Mouse (Mus musculus) ovary, postnatal 10 days (tissue): Measurements from ENCODE around the gene Olfr283.
"Not testable (repeated sequence)": the region's sequence is repeated elsewhere in the genome, so short reads cannot be mapped to it uniquely, and the experiment has no call there.

Source experiments
- DNase-seq: peaks from one replicate; pipeline ENCODE4 v3.0.0; 2022; ENCODE audit warnings: low spot score

Olfr283 gene

DNA sequence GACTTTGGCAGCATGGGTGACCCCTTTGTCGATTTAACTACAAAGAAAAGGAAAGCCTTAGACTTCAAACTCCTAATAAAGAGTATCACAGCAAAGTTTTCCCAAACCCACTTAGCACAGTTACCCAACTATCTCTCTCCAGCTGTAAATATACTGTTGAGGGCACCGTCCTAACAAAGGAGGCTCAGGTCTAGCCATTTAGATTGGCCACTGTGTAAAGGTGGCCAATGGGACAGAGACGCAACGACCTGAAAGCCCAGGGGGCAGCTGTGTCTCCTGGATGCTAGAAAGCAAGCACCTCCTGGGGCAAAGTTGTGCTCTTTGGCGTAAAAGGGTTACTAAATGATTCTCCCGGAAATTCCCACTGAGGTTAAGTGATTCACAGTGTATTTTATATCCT lies at the start of gene Olfr283:
Olfr283 (minus strand) TSS at position 101 of the 400 bp plus-strand sequence.
- no peak for DNase-seq

DNA sequence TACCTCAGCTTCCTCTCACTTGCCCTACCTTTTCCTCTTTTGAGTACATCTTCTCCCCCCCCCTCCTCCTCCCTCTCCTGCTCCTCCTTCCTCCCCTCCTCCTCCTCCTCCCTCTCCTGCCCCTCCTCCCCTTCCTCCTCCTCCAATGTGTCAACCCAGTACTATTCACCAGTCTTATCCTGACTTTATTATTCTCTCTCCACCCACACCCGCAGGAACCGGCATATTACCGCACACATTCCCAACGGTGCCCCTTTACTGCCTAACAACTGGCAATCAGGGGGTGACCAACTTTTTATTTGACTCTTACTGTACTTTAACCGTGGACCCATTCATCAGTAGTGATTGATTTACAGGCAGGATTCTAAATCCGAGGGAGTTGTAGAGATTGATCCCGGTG lies 44.4 kb upstream of the Olfr283 start:
- DNase-seq, result no peak

DNA sequence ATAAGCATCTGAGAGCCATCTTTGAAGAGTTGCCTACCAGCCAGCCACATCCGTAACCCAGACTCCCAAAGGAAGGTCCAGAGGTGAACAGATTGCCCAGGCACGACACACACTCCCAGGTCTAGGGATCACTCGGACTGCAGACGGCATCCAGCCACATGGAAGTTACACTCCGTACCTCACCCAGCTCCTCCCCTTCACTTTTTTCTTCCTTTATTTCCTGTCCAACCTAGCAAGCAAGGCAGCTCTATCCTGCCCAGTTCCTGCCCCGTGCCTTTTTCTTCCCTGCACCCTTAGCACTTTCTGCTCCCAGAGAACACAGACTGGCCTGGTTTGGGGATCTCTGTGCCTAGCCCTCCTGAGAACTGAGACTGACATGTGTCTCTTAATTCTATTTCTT lies 44.0 kb upstream of the Olfr283 start:
- no peak for DNase-seq

DNA sequence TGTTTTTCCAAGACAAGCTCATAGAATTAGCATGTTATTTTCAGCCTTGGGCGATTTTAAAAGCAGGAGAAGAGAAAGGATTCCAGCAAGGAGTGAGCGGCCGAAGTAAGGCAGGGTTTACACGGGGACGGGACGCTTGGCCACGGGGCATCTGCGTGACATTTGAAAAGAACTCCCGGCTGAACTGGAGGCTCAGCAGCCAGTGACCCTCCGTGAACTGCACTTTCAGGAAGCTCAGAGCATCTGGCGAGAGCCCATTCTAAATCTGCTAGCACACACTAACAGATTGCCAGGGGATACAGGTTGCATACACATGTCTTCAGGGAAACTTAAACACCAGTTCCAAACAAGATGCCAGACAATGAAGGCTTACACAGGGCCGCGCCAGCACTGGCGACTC lies 43.6 kb upstream of the Olfr283 start:
- DNase-seq, result no peak

DNA sequence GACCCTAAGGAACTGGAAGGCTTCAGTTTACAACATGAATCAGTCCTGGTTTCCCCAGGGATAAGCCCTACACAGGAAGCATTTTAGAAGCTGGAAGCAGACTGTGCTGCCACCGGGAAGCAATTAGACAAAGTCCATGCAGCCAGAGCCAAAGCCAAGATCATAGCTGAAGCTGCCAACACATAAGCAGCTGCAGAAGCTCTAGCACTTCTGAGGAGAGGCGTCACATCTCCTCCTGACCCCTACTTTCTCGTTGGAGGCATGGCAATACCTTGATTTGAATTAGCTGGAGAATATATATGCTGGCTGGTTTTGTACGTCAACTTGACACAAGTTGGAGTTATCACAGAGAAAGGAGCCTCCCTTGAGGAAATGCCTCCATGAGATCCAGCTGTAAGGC lies 40.2 kb upstream of the Olfr283 start:
- no peak for DNase-seq

DNA sequence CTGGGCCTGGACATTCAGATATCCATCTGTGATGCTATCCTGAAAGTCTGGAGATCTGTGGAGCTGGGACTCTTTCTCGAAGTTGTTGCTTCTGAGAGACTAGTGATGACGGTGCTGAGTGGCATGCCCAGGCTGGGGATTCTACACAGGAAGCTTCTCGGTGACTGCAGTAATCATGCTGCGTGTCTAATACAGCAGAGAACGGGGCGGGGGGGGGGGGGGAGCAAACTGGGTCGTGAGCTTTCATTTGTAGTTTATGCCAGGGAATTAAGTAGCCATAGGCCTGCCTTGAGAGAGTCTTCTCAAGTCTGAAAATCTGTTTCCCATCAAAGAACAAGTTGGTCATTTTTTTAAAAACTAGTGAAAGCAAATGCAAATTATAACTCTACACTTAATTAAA lies 37.4 kb upstream of the Olfr283 start:
- DNase-seq, result no peak

DNA sequence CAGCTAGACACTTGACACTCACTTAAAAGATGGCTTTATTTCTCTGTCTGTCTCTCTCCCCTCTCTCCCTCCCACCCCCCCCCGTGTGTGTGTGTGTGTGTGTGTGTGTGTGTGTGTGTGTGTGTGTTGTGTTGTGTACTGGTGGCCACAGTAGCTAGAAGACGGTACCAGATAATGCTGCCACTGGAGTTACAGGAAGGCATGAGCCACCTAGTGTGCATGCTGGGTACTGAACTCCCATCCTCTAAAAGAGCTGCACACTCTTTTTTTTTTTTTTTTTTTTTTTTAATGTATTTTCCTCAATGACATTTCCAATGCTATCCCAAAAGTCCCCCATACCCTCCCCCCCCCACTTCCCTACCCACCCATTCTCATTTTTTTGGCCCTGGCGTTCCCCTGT lies 36.5 kb upstream of the Olfr283 start:
- DNase-seq, result not testable (repeated sequence)

DNA sequence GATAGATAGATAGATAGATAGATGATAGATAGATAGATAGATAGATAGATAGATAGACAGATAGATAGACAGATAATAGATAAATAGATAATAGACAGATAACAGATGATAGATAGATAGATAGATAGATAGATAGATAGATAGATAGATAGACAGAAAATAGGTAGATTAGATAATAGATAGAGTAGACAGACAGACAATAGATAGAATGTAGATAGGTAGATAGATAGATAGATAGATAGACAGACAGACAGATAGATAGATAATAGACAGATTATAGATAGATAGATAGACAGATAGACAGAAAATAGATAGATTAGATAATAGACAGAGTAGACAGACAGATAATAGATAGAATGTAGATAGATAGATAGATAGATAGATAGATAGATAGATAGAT lies 36.1 kb upstream of the Olfr283 start:
- DNase-seq, result not testable (repeated sequence)

DNA sequence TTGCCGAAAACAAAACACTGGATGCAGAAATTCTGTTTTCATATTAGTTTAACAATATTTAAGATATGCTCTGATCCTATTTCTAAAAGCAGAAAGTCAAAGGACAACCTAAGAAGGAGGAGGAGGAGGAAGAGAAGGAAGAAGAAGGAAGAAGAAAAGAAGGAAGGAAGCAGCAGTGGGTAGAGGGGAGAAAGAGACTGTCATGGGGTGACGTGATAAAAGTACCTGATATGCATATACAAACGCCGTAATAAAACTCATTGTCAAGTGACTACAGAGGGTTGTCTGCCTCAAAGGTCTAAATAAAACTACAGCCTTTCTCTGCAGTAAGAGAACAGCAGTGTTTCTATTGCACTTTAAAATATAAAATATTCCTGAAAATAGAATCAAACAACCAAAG lies 35.2 kb upstream of the Olfr283 start:
- DNase-seq, result no peak

DNA sequence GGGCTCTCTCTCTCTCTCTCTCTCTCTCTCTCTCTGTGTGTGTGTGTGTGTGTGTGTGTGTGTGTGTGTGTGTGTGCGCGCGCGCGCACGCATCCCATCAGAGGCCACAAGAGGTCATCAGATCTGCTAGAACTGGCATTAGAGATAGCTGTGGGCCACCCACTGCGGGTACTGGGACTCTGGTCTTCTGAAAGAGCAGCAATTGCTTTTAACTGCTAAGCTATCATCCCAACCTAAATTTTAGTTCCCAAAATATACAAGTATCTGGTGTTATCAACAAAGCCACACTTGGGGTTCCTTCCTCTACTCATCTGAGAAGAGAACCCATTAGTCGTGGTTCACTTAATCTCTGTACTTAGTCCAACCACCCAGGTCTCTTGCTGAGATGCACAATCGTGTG lies 29.5 kb upstream of the Olfr283 start:
- no peak for DNase-seq

DNA sequence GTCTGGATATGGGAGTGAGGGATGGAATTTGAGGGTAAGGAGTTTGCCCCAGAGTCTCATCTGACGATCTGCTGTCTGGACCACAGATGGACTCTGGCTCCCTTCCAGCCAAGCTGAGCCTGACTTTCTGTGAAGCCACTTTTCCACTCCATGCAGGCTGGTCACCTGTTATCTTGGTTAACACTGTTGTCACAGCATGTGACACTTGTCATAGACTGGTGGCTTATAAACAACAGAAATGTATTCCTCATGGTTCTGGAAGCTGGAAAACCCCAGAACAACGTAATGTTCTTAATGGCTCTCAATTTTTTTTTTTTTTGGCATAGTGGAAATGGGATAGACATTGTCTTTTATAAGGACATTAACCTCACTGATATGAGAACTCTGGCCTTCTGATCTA lies 28.9 kb upstream of the Olfr283 start:
- DNase-seq, result no peak

DNA sequence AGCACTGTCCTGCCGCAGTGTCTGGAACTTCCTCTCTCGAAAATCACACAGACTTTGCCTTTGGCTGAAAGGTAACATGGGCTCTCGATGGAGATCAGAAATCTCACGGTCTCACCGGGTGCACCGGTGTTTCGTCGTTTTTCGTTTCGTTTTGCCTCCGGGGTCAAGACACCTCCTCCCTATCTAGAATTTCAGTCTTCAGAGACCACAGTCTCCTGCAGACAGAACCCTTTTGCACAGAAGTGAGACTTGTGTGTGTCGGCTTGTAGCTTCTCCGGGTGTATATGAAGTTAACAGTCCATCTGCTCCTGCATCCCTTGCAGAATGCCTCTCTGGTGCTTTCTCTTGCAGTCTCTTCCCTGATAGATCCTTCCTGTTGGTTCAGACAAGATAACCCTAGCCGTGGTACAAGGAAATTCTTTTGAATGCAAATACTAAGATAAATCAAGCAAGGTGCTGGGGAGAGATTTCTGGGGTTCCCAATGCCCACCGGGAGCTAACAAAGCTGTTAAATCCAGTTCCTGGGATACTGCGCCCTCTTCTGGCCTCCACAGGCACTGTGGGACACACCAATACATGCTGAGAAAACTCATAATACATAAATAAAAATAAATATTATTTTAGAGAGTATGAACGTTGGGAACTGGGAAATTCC lies 27.8 kb upstream of the Olfr283 start:
- no peak for DNase-seq

DNA sequence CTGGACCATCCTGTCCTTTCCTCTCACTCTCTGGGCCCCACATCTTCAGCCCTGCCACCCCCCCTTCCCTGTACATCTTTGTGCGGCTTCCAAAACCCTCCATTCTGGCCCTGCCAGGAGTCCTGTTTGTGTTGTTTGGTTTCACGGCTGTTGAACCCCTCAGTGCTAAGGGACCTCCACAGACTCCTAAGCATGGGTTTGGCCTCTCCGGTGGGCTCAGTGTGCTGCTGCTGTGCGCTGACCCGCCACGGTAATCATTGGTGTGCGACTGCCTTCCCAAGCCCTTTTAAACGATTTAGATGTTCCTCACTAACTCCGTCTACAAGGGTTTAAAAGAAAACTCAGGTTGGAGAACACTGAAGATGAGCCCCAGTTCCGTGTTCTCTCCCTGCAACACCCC lies 21.6 kb upstream of the Olfr283 start:
- DNase-seq, result no peak

DNA sequence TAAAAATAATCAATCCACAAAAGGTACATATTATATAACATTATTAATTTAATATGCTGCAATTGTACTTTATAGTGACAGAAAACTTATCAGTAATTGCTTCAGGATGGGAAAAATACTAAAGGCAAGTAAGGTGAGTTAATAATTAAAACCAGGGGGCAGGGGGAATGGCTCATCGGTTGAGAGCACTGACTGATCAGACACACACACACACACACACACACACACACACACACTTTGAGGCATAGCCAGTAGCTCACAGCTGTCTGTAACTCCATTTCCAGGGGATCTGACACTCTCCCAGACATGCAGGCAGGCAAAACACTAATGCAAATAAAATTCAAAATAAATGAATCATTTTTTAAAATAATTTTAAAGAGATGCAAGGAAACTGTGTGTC lies 16.4 kb upstream of the Olfr283 start:
- DNase-seq, result no peak

DNA sequence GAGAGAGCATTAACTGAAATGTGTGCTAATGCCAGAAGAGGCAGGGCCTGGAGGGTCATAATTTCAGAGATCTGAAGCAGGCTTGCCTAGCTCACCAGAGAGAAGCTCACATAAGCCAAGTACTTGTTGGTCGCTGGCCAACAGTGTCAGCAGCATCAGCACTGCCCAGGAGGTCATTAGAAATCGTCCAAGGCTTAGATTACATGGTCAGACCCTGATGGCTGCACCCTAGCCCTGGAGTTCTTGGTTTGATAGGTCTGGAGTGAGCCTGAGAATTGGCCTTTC lies 11.1 kb upstream of the Olfr283 start:
- no peak for DNase-seq

DNA sequence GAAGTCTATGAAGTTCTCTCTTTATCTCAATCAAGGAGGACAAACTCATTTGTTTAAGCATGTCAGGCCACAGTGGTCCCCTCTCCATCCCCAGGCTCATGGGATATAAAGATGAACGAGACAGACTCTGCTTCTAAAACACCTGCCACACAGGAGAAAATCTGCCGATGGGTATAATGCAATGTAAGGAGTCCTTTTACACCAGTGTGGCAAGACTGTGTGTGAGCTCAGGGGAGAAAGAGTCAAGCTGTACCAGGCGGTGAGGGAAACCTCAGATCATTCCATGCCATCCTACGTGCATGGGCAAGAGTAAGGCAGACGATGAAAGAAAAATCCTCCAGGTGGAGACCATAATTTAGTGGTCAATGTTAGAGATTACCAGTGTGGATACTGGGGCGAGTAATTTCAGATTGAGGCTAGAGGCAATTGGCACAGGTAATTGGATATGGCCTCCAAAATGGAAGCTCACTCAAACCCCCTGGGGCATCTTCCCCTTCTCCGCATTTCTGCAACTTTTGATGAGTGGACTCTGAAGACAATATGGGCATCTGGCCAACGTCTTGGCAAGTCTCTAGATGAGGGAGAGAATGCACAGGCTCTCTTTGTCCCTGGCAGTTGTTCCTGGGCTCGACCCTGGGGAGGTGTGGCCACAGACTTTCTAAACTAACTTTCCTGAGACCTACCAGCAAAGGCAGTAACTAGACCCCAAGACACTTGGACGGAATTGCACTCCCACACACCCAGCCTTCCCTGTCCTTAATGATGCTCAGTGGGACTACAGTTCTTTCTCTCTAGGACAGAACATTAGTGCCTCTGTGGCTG lies 10.5 kb upstream of the Olfr283 start:
- DNase-seq, result no peak

DNA sequence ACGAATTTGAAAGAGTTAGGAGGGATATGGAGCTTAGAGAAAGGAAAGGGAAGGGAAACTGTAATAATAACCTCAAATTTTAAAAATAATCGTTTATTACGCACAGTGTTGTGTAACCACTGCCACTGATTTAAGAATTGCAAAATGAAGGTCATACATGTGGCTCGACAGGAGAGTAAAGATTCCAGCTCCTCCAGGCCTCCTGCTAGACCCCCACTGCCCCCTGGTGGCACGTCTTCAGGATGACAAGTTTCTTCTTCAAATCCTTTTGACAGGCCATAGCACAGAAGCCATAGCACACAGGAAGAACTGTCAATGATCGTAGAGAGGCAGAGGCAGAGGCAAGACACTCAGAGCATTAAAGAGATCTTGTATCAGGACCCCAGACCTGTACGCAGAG lies 9.1 kb upstream of the Olfr283 start:
- DNase-seq, result peak; percentile 56

DNA sequence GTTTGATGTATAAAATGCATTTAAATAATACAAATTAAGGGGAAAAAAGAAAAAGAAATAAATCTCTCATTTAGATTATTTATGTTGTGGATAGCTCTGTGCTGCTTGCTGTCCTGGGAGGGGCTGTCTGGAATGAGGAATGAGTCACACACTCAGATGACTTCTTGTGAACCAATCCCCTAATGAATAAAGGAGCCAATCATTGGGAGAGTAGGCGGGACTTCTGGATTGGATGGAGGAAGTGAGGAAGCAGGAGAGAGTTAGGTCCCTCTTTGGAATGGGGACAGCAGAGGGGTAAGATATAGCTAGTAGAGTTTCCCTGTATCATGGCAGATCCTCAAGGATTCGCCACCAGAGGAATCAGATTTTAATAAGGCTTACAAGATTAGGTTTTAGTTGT lies 6.9 kb upstream of the Olfr283 start:
- DNase-seq, result no peak

DNA sequence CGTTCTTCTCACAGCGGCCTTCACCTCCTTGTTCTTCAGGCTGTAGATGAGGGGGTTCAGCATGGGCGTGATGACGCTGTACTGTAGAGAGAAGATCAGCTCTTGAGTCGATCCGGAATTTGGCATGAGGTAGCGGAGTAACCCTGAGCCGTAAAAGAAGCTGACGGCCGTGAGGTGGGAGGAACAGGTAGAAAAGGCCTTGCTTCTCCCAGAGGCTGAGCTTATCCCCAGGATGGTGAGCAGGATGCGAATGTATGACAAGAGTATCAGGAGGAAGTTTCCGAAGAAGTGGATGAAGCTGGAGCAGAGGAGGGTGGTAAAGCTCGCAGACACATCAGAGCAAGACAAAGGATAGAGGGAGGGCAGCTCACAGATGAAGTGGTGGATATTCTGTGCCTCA lies 2.5 kb downstream of the Olfr283 start:
- DNase-seq, result no peak

DNA sequence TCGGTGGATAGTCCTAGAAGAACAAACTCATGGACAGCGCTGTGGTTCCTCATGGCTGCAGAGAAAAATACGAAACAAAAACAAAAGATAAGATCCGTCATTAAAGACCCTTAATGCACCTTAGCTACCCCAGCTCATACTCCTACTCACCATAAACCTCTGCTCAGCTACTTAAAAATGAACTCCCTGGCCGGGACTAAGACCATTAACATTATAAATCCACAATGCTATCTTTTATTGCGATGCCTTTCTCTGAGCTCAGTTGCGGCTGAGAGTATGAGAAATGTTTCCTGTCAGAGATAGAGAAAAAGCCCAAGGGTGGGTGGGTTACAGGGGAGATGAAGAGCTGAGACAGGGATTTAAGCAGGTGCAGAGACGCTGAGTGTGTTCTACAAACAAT lies 39.9 kb downstream of the Olfr283 start, which contains the start of gene Olfr284:
Olfr284 (minus strand) TSS at position 101 of the 400 bp plus-strand sequence.
- no peak for DNase-seq
